ENCODE assay signal across 17 mouse cellular contexts in genomic region chr4:84634751-84635150, GRCm38 (mm10). TPM values are rescaled to one million over a fixed set of nuclear protein-coding genes. Genes with fewer than 3 reads are reported as not detected.
DNase-seq lines count a peak whose midpoint lies in the region; ATAC-seq and TF ChIP-seq lines count a peak whose summit lies in the region.
"Had no signal": no experiment of that assay in that cellular context is flagged by ENCODE, and none has a peak within 500 bp of the region (broad histone marks: within the 10 kb centered on the region; RNA-seq: fewer than 3 reads in every experiment).

No protein-coding gene starts in this region.

- no peaks in the 10 kb centered on the region for H3K36me3 ChIP-seq in lung, embryonic 14.5 days (ENCODE audit: insufficient read depth)
- H3K36me3 ChIP-seq in limb, embryonic 10.5 days: no peaks in the 10 kb centered on the region
- no peaks in the 10 kb centered on the region for H3K36me3 ChIP-seq in stomach, embryonic 14.5 days (ENCODE audit: control insufficient read depth, insufficient read depth, low read length)
- H3K36me3 ChIP-seq in neural tube, embryonic 15.5 days: no peaks in the 10 kb centered on the region
- H3K36me3 ChIP-seq: heart, embryonic 13.5 days had no signal

- no peak overlapping the region for H3K9ac ChIP-seq in lung, embryonic 14.5 days
- H3K9ac ChIP-seq in stomach, embryonic 14.5 days (replicated peaks; ENCODE audit: low read depth, low read length): no peak overlapping the region
- H3K9ac ChIP-seq in neural tube, embryonic 15.5 days (replicated peaks): no peak overlapping the region
- H3K9ac ChIP-seq: heart, embryonic 13.5 days; hindbrain, embryonic 14.5 days had no signal

- peak overlapping the region; percentile 19 for H3K27ac ChIP-seq in lung, embryonic 14.5 days (ENCODE audit: low read depth)
- H3K27ac ChIP-seq in limb, embryonic 10.5 days: peak overlapping the region; percentile 75
- peak overlapping the region; percentile 77 for H3K27ac ChIP-seq in stomach, embryonic 14.5 days (ENCODE audit: low read length)
- H3K27ac ChIP-seq in neural tube, embryonic 15.5 days (replicated peaks): no peak overlapping the region
- H3K27ac ChIP-seq: heart, embryonic 13.5 days; hindbrain, embryonic 14.5 days had no signal

- no peak for ATAC-seq in lung, embryonic 14.5 days (ENCODE audit: insufficient read depth)
- peak; percentile 74; the same call in 1 of the 2 replicates for ATAC-seq in stomach, embryonic 14.5 days (ENCODE audit: insufficient number of reproducible peaks, insufficient read depth, low FRiP score, low read depth)
- no peak for ATAC-seq in neural tube, embryonic 15.5 days (ENCODE audit: low FRiP score)

- H3K4me1 ChIP-seq in lung, embryonic 14.5 days (ENCODE audit: insufficient read depth): peaks cover 4% of the 10 kb centered on the region; the same call in 1 of the 2 replicates
- peaks cover 75% of the 10 kb centered on the region for H3K4me1 ChIP-seq in limb, embryonic 10.5 days
- peaks cover 53% of the 10 kb centered on the region for H3K4me1 ChIP-seq in stomach, embryonic 14.5 days (ENCODE audit: control insufficient read depth, insufficient read depth, low read length)
- peaks cover 9% of the 10 kb centered on the region for H3K4me1 ChIP-seq in neural tube, embryonic 15.5 days

- no peak overlapping the region for H3K4me3 ChIP-seq in lung, embryonic 14.5 days (ENCODE audit: low read depth, low read length)
- H3K4me3 ChIP-seq in limb, embryonic 10.5 days: no peak overlapping the region
- no peak overlapping the region for H3K4me3 ChIP-seq in stomach, embryonic 14.5 days (ENCODE audit: low read depth, low read length)
- H3K4me3 ChIP-seq in neural tube, embryonic 15.5 days (replicated peaks): no peak overlapping the region
- H3K4me3 ChIP-seq: gastrocnemius, adult 2 months; heart, embryonic 13.5 days had no signal

- peak; percentile 55 for DNase-seq in lung, embryonic 14.5 days
- no peak for DNase-seq in lung, postnatal 14 days
- DNase-seq in embryo, embryonic 9.5 days (ENCODE audit: extremely low spot score): peak; percentile 33
- DNase-seq in limb, embryonic 10.5 days (ENCODE audit: low spot score): no peak
- DNase-seq in cerebellum, adult 11-12 months: no peak
- no peak for DNase-seq in urinary bladder, postnatal 10 days (ENCODE audit: low spot score)
- DNase-seq: cerebellum, postnatal 10 days; gastrocnemius, adult 2 months; kidney, postnatal 10 days; layer of hippocampus, adult 9-11 months; lung, adult 2 months; right cerebral cortex, postnatal 14 days; thymus, postnatal 25 days had no signal

- WGBS in lung, embryonic 14.5 days: 28% methylated on average over 4 of the region's 4 CpGs
- WGBS in limb, embryonic 10.5 days: 20% methylated on average over 4 of the region's 4 CpGs
- WGBS in stomach, embryonic 14.5 days: 25% methylated on average over 4 of the region's 4 CpGs
- WGBS in neural tube, embryonic 15.5 days: 48% methylated on average over 4 of the region's 4 CpGs

- H3K27me3 ChIP-seq in lung, embryonic 14.5 days (ENCODE audit: insufficient read depth, low read length): no peaks in the 10 kb centered on the region
- H3K27me3 ChIP-seq in limb, embryonic 10.5 days (ENCODE audit: low read depth, poor library complexity, severe bottlenecking): no peaks in the 10 kb centered on the region
- no peaks in the 10 kb centered on the region for H3K27me3 ChIP-seq in stomach, embryonic 14.5 days (ENCODE audit: control insufficient read depth, insufficient read depth, low read length)
- no peaks in the 10 kb centered on the region for H3K27me3 ChIP-seq in neural tube, embryonic 15.5 days (replicated peaks)
- H3K27me3 ChIP-seq: heart, embryonic 13.5 days had no signal

- H3K4me2 ChIP-seq in lung, embryonic 14.5 days: no peak overlapping the region
- H3K4me2 ChIP-seq in stomach, embryonic 14.5 days (replicated peaks; ENCODE audit: low read depth, low read length): no peak overlapping the region
- H3K4me2 ChIP-seq in neural tube, embryonic 15.5 days: no peak overlapping the region
- H3K4me2 ChIP-seq: heart, embryonic 13.5 days; hindbrain, embryonic 14.5 days had no signal

- TF ChIP-seq CTCF in lung, embryonic 14.5 days (IDR thresholded peaks at IDR 0.05; ENCODE audit: low read depth): no peak

- H3K9me3 ChIP-seq in lung, embryonic 14.5 days (ENCODE audit: low read depth, low read length): no peaks in the 10 kb centered on the region
- no peaks in the 10 kb centered on the region for H3K9me3 ChIP-seq in limb, embryonic 10.5 days (replicated peaks)
- H3K9me3 ChIP-seq in stomach, embryonic 14.5 days (ENCODE audit: control insufficient read depth, low read depth, low read length): no peaks in the 10 kb centered on the region
- H3K9me3 ChIP-seq in neural tube, embryonic 15.5 days (replicated peaks): no peaks in the 10 kb centered on the region
- H3K9me3 ChIP-seq: heart, embryonic 13.5 days had no signal

RNA-seq across cellular contexts. Expression of gene Bnc2, which starts 40.3 kb away (rescaled TPM):
- 7.1 and 8.4 TPM in 2 replicates for polyA plus RNA-seq in lung, embryonic 14.5 days (2014; fragmentation: Nextera tagmentation; extraction: Ambion mirVana)
- polyA plus RNA-seq in limb, embryonic 10.5 days (2016; fragmentation: Nextera tagmentation; extraction: Ambion mirVana): 7.1 and 11.8 TPM in 2 replicates
- 28.3 and 35.7 TPM in 2 replicates for polyA plus RNA-seq in stomach, embryonic 14.5 days (2014; fragmentation: Nextera tagmentation; extraction: Ambion mirVana)
- 14.2 and 16.2 TPM in 2 replicates for polyA plus RNA-seq in neural tube, embryonic 15.5 days (2015; fragmentation: Nextera tagmentation; extraction: Ambion mirVana)

Comparison
In these comparisons a context has a peak if more than half of its experiments do, and no peak if none do; other contexts are left out.
1. DNase-seq: peak in lung, embryonic 14.5 days (single experiment) and embryo, embryonic 9.5 days (single experiment); none in lung, postnatal 14 days (single experiment), limb, embryonic 10.5 days (single experiment), cerebellum, adult 11-12 months (single experiment) and urinary bladder, postnatal 10 days (single experiment).